Mouse (Mus musculus) left cerebral cortex, adult 11 months (tissue): Measurements from ENCODE around the gene Crim1.

ENCODE experiments used
- DNase-seq: peaks from one replicate; pipeline ENCODE4 v3.0.0; 2022; ENCODE audit warnings: low spot score

Crim1 gene

DNA sequence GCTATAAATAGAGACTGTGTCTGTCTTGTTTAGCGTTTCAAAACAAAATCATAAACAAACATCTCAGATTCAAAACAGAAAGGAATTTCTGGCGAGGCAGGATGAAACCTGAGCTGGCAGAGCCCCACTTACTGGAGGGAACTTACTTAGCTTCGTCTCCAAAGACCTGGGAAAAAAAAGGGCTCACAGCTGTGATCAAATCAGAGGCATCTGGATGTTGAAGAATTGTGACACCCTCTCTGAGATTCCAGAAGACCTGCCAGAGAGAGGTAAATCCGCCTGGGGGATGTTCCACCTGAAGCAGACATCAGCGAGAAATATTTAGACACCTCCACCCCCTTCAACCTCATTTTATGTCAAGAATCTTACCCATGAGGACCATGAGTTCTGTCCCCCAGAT, 11.8 kb downstream of the Crim1 start:
- no peak for DNase-seq

GRCm38 (mm10) chr17:78213128-78213527, 13.1 kb downstream of the Crim1 start:
- no peak for DNase-seq

DNA sequence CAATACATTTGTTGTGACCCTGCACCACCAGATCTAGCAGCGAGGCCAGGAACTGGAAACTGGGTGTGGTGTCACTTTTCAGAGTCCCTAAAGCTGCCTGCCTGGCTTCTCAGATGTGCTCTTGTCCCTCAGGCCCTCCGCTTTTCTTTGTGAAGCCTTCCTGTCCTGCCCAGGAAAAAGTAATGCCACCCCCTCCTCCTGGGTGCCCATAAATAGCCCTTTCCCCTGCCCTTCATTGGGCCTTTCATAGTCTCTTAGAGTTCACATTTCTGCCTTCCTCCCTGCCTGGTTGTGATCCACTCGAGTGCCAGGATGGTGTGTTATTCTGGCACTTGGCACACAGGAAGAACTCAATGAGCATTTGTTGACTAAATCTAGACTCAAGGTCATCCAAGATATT, 16.5 kb downstream of the Crim1 start:
- DNase-seq, result no peak

DNA sequence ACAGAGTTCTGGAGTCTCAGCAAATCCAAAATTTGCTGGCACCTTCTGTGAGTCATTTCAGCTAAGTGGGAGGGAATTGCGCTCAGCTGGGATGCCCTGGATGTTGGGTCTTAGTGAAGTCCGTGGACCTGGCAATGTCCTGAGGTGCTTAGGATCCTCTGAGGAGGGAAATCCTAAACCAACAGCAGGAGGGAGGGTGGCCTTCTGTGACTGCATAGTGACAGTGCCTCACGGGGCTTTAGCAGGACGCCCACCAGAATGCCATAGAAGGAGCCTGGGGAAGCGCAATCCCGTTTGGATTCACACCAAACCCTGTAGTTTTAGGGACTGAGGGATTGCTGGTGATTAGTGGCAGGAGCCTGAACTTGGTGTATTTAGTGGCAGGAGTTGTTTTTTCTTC, 17.4 kb downstream of the Crim1 start:
- DNase-seq, result no peak

- no peak for DNase-seq
Measured at GRCm38 (mm10) chr17:78218506-78219232, 18.6 kb downstream of the Crim1 start.

DNA sequence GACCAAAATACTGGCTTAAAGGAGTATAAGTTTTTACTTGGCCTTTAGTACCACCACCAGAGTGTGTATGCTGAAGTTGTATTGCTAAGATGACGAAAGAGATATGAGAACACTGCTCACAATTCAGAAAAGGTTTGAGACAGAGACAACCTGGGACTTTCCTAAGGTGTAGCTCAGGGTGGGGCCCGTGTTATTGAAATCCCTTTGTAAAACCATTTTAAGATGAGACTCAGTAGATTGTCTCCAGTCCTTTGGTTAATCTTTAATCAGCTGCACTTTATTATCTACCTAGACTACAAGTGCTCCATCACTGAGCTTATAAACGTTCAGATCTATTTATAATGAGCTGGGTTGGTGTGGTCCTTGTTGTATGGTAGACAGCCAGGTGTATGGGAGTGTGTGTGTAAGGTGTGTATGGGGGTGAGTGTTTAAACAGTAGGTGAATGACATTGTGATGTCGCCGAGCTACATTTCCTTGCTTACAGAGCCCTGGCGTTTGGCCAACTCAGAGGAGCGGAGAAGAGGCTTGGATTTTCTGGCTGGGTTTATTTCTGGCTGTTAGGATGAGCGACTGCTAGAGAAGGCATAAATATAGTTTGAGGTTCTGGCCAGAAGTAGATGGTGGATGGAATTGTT, 21.1 kb downstream of the Crim1 start:
- DNase-seq, result no peak

DNA sequence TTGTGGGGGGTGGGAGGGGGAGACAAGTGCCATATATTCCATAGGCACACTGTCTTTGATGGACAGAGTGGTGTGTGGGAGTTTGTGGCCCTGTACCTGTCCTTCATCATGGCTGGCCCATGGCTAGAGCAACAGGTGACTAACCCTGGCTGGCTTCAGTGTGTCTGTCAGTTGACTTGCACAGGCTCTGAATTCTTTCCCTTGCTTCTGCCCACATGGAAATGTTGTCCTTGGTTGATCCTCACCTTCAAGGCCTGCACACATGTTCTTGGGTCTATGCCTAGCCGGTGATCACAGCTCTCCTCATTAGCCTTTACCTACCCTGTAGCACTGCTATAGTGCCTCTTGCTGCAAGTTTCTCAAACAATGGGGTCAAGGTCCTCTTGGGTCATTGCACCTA, 21.8 kb downstream of the Crim1 start:
- no peak for DNase-seq

DNA sequence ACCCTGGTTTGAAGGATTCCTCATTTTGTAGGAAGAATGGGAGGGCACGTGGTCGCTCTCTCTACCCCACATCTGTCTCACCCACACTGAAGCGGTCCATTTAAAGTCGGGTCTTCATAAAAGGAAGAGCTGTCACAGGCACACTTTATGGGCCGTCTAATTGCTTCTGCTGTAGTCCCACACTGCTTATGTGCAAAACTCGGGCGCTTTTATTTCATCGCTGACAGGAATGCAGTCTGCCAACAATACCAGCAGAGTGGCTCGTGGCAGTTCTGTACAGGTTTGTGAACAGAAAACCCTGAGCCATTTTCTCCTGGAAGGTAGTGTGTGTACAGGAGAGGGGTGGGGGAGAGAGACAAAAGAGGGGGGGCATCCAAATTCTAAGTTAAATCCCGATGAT, 23.9 kb downstream of the Crim1 start:
- no peak for DNase-seq

- DNase-seq, result no peak
Measured at GRCm38 (mm10) chr17:78225547-78225946, 25.5 kb downstream of the Crim1 start.

GRCm38 (mm10) chr17:78227211-78227610, 27.2 kb downstream of the Crim1 start:
- no peak for DNase-seq

GRCm38 (mm10) chr17:78231567-78231966, 31.5 kb downstream of the Crim1 start:
- DNase-seq, result no peak

- DNase-seq, result no peak
Measured at GRCm38 (mm10) chr17:78232703-78233102, 32.7 kb downstream of the Crim1 start.

- DNase-seq, result no peak
Measured at GRCm38 (mm10) chr17:78233873-78234272, 33.8 kb downstream of the Crim1 start.

DNA sequence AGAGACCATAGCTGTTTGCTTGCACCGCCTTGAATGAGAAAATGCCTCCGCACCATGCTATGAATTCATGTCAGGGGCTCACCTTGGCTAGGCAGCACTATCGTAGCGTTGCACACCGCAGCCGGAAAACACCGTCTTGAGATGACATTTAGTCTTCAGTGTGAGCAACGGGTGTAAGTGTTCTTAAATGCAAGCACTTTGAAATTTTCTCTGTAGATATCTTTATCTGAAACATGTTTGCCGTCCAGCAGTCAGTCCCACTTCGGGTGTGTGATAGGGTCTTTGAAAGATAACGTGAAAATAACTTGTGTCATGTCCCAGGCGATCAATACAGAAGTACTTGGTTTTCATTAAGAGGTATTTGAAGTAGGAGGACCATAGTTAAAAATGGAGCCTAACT, 36.1 kb downstream of the Crim1 start:
- no peak for DNase-seq

GRCm38 (mm10) chr17:78237954-78238353, 37.9 kb downstream of the Crim1 start:
- DNase-seq, result no peak

- DNase-seq, result no peak
Measured at GRCm38 (mm10) chr17:78240161-78240560, 40.1 kb downstream of the Crim1 start.

DNA sequence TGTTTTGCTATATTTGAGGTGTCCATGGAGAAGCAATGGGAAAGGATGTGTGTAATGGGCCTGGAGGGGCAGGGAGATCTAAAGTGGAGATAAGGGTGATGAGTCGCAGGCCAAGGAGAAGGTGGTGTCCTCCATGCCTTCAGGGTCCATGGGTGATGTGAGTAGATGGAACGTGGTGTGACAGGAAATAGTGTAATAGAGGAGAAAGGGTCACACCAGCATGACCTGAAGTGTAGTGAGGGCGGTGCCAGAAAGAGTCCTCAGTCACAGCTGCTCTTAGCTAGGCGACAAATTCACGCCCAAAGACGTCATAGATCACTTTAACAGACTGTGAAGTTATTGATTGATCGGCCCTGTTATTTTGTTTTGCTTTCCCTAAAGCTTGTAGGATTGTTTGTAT, 41.2 kb downstream of the Crim1 start:
- DNase-seq, result no peak

GRCm38 (mm10) chr17:78244752-78245151, 44.7 kb downstream of the Crim1 start:
- DNase-seq, result no peak

DNA sequence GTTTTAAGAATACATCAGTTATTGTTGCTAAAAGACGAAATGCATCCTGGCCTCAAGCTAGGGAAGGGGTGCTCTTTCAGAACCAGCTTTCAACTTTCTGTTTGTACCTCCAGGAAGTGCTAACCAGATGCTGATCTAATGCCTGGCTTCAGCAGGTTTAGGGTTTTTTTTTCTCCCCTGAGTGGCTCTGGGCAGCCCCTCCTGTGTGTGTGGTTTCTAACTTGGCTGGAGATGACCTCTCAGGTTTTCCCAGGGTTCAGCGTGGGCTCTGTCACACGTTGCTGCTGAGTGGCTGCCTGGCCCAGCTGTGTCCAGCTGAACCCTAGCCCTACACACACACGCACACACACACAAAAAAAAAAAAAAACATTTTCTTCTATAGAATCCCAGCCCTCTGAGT, 45.4 kb downstream of the Crim1 start:
- no peak for DNase-seq

DNA sequence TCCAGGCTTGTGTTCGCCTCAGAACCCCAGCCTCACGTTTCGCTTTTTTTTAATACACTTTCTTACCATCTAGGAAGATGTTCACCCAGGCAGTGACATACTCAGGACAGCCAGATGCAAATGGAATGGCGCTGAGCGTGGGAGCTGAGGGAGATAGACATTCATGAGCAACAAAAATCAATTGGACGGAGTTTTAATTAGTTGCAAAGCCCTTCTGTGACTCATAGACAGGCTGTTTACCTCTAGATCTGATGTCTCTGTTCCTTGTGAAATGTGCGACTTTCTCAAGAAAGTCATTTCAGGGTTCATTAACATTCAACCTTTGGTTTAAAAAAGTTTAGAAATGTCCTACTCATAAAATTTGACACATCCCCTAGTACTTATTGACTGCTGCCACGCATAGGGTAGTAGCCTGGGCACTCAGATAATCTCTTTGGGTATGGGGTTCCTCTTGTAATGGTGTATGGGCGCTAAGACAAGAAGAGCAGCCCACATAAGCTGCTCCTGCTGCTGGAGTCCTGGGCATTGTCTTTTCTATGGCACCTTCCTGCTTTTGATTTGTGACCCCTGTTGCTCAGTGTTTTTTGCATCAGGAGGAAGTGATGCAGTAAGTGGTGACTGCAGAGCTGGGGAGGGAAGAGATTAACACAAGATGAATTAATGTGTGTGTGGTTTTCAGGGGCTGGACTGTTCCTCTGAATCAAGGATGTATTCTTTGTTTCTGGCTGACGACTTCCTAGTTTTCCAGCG, 46.8 kb downstream of the Crim1 start:
- DNase-seq, result no peak

DNA sequence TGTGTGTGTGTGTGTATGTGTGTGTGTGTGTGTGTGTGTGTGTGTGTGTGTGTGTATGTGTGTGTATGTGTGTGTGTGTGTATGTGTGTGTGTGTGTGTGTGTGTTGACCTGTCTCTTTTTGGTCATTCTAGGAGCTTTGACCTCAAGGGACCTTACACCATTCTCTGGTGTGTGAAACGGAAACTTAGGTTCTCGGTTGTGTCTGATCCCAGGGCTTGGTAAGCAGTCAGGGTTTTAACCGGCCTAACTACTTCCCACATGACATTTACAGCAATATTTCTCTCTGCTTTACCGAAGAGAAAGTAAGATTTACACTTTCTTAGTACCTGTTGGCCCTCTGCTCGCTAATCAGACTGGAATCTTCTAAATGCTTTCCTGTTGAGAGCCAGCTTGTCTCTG, 48.1 kb downstream of the Crim1 start:
- DNase-seq, result no peak

DNA sequence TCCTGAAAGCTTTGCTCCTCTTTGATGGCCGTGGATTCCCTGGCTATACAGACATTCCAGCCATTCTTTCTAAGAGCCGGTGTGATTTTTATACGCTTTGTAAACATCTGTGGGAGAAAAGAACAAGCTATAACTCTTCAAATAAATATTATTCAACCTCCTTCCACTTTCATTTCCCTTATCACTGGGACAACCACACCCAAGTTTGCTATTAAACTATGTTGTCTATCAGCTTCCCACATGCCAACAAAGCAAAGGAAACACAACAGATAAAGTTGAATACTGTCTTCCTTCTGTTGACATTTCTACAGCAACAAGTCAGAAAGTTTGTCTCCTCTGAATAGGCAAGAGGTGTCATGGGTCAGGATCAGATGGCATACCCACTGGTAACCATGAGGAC, 48.9 kb downstream of the Crim1 start:
- DNase-seq, result no peak
